Mouse (Mus musculus): ENCODE measurements around the gene Anxa2. TPM values are rescaled to one million over a fixed set of nuclear protein-coding genes. Genes with fewer than 3 reads are reported as not detected.

The Anxa2 gene
- total RNA-seq, 2 experiments from 2014 or later, result 342 to 392 TPM

- DNase-seq (ENCODE audit: low spot score in 2 of 2), result no peak
Measured at GRCm38 (mm10) chr9:69507206-69507605, 53.8 kb downstream of the Anxa2 start.

- DNase-seq (ENCODE audit: low spot score in 2 of 2), result no peak
Measured at GRCm38 (mm10) chr9:69508016-69508415, 54.6 kb downstream of the Anxa2 start.

- DNase-seq (ENCODE audit: low spot score in 2 of 2), result no peak
Measured at GRCm38 (mm10) chr9:69511881-69512590, 58.6 kb downstream of the Anxa2 start.

GRCm38 (mm10) chr9:69512726-69513125, 59.3 kb downstream of the Anxa2 start:
- no peak for DNase-seq (ENCODE audit: low spot score in 2 of 2)

- no peak for DNase-seq (ENCODE audit: low spot score in 2 of 2)
Measured at GRCm38 (mm10) chr9:69514206-69514605, 60.8 kb downstream of the Anxa2 start.

- no peak for DNase-seq (ENCODE audit: low spot score in 2 of 2)
Measured at GRCm38 (mm10) chr9:69515416-69515815, 62.0 kb downstream of the Anxa2 start.

GRCm38 (mm10) chr9:69517387-69518035, 64.1 kb downstream of the Anxa2 start:
- DNase-seq (ENCODE audit: low spot score in 2 of 2), result no peak

Small RNA genes lying within 50 kb of the gene (microRNA-seq; reads per million reads assigned to microRNA genes)
- gene Mir3109, result 2.1 reads per million, percentile 2 among the genes with 10 or more reads in this experiment

Other genes starting within 250 kb of the Anxa2 start
- gene Ice2, start 55.7 kb upstream of the Anxa2 start, total RNA-seq (2021), result 10 to 100 TPM in 1 of 2 experiments, 1 to 10 TPM in 1; 9.5 to 11.1 TPM

Data from gastrocnemius, postnatal 4 days (tissue).